Mouse (Mus musculus): ENCODE results near the gene Iqcf3. TPM values are rescaled to one million over a fixed set of nuclear protein-coding genes. Genes with fewer than 3 reads are reported as not detected.
"Not testable (repeated sequence)": the region's sequence is repeated elsewhere in the genome, so short reads cannot be mapped to it uniquely, and the experiment has no call there.

The Iqcf3 gene
- total RNA-seq, 2 experiments from 2014 or later = not detected

GRCm38 (mm10) chr9:106512729-106513450, 48.5 kb downstream of the Iqcf3 start:
- intact Hi-C loops (cut with DNase I) = no loop called here

DNA sequence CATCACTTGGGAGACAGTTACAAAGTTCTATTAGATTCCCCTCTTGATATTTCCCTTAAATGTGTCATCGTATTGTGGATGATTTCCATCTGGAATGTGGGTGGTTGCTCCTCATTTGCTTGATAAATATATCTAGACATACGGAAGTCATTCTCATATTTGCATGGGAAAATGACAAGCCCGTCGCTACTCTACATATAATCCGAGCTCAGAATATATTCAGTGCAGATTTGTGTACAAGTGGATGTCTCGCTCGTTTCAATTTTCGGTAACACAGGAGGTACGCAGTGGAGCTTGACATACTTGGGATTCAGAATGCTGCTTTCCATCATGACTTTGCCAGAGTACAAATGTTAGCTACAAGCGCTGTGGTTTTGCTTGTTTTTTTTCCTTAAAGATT, 52.1 kb downstream of the Iqcf3 start:
- DNase-seq = no peak

More at GRCm38 (mm10) chr9:106512729-106513450, 48.5 kb downstream of the Iqcf3 start:
- DNase-seq = no peak

DNA sequence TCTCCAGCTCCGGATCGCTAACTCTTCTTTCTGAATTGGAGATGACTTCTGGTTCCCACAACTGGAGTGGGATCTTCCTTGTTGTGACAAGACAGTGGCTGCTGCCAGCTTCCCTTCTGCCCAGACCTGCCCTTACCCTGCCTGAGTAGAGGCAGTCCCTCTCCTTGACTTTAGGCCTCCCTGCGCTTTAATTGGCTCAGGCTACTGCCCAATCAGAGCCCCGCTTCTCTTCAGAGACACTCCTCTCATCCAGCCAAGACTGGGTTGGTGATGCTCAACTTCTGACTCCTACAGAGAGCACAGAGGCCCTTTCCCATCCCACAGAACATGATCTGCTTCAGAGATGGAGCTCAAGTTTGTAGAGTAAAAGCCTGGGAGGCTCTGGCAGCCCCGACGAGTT, 57.2 kb downstream of the Iqcf3 start:
- no peak for DNase-seq
- intact Hi-C loops (cut with DNase I) = no loop called here

More for the DNA sequence above, 52.1 kb downstream of the Iqcf3 start:
- intact Hi-C loops (cut with DNase I) = no loop called here

- DNase-seq = no peak
- intact Hi-C loops (cut with DNase I) = no loop called here
These were observed 59.6 kb downstream of the Iqcf3 start for GRCm38 (mm10) chr9:106501846-106502245.

- intact Hi-C loops (cut with DNase I) = no loop called here
These were observed 61.8 kb downstream of the Iqcf3 start, which contains the start of gene Iqcf1 for GRCm38 (mm10) chr9:106499667-106500066. TSS of gene Iqcf1 (plus strand) at chr9:106499967.

GRCm38 (mm10) chr9:106487602-106488001, 73.8 kb downstream of the Iqcf3 start:
- DNase-seq; intact Hi-C loops (cut with DNase I): not testable (repeated sequence)

More at GRCm38 (mm10) chr9:106499667-106500066, 61.8 kb downstream of the Iqcf3 start, which contains the start of gene Iqcf1:
- DNase-seq = no peak

- intact Hi-C loops (cut with DNase I) = no loop called here
- DNase-seq = no peak
These were observed 76.4 kb downstream of the Iqcf3 start for GRCm38 (mm10) chr9:106485076-106485475.

- DNase-seq = no peak
- intact Hi-C loops (cut with DNase I) = no loop called here
These were observed 77.8 kb downstream of the Iqcf3 start for GRCm38 (mm10) chr9:106483606-106484005.

DNA sequence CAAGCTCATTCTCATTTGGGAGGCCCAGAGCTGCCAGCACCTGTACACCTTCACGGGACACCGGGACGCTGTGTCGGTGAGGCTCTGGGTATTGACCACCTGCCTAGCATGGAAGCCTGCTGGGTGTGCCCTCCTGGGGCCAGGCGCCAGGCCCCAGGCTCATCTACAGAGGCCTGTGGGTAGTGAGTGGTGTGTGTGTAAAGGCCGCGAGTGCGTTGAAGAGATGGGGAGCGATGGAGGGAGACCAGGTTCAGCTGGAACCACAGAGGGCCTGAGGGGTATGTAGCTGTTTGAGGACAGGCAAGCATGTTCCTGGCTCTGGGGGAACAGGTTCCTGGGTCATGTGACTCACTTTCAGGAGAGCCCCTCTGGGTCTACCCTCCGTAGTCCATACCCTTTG, 78.3 kb downstream of the Iqcf3 start:
- DNase-seq = no peak
- intact Hi-C loops (cut with DNase I) = no loop called here

- intact Hi-C loops (cut with DNase I) = no loop called here
- no peak for DNase-seq
These were observed 78.8 kb downstream of the Iqcf3 start for GRCm38 (mm10) chr9:106482578-106483115.

DNA sequence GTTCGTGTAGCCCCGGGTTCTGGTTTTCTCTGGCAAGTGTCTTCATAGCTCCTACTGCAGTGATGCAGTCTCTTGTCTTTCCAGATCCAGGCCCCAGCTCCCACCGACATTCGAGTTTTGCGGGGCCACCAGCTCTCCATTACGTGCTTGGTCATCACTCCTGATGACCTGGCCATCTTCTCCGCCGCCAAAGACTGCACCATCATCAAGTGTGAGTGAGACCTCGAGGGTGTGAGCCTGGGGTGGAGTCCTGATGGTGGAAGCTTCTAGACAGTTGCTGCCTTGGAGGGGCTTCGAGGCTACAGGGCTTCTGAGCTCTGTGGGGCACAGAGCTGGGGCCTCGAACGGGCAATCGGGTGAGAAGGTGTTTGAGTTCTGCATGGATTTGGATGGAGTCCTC, 79.8 kb downstream of the Iqcf3 start:
- intact Hi-C loops (cut with DNase I) = no loop called here
- DNase-seq = no peak

DNA sequence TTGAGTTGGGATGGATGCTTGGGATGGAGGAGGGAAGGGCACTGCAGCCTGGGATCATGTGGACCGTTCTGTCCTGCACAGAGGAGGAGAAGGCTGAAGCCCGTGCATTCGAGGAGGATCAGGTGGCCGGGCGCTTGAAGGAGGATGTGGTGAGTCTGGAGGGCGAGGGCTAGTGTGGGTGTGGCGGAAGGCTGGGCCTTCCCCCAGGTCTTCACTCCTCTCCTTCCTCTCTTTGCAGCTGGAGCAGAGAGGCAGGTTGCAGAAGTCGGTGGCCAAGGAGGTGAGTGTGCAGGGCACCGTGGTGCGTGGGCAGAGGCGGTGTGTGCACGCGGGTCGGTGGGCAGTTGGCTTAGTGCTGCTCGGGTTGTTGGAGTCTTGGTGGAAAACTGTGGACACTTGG, 80.4 kb downstream of the Iqcf3 start:
- intact Hi-C loops (cut with DNase I) = no loop called here
- no peak for DNase-seq

- intact Hi-C loops (cut with DNase I) = no loop called here
- no peak for DNase-seq
These were observed 80.9 kb downstream of the Iqcf3 start for GRCm38 (mm10) chr9:106480541-106480940.

DNA sequence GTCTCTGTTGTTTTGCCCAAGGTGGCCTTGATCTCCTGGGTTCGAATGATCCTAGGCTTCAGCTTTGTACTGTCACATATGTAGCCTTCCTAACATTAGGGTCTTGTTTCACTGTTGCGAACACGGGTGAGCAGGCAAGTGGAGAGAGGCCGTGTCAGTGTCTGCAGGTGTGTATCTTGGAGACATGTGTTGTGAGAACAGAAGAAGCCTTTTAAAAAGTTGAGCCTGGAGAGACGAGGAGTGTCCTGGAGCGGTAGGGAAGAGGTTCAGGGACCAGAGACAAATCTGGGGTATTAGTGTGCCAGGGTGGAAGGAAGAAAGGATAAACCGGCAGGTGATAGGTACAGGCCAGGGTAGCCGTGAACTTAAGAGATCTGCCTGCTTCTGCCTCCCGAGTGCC, 83.3 kb downstream of the Iqcf3 start:
- no peak for DNase-seq
- intact Hi-C loops (cut with DNase I) = no loop called here

- intact Hi-C loops (cut with DNase I) = no loop called here
- DNase-seq = no peak
These were observed 83.8 kb downstream of the Iqcf3 start for GRCm38 (mm10) chr9:106477649-106478048.

DNA sequence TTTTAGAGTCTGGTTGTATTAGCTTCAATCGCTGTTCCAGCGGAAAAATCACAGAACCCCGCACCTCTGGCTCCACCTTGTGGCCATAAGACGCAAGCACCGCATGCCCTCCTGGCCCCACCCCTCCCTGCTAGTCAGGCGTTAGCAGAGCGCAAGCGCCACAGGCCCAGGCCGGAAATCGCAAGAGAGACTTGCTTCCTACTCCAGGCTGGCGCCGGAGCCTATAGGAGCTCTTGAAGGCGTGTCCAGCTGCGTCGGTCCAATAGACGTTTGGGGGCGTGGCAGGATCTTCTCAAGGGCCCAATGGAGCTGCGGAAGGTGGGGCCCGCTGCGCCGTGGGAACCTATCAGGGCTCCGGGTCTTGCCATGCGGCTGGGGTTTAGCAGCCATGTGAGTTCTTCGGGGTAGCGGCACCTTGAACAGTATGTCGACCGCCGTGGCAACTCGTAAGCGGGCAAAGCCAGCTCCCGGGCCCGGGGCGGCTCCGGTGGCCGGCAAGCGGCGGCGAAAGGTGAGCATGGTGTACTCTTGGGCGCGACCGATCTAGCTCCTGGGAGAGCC, 84.4 kb downstream of the Iqcf3 start, which contains the start of gene Parp3:
Parp3 (minus strand) TSS at position 26 of the 561 bp plus-strand sequence.
- DNase-seq = peak; percentile 99
- intact Hi-C loops (cut with DNase I) = no loop called here

GRCm38 (mm10) chr9:106476002-106476923, 85.2 kb downstream of the Iqcf3 start:
- intact Hi-C loops (cut with DNase I) = no loop called here

DNA sequence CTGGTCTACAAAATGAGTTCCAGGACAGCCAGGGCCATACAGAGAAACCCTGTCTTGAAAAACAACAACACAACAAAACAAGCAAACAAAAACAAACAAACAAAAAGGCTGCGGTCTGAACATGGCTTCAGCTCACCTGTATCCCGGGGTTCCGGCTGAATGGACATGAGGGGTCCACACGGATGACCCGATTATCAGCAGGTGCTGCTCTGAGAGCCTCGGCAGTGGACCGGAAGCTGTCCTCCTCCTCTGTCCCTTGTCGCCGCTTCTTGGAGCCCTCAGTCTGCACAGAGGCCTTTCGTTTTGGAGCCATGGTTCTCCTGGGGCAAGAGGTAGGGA, 85.8 kb downstream of the Iqcf3 start, which contains the start of gene Rrp9:
Rrp9 (plus strand) TSS at position 301 of the 339 bp plus-strand sequence.
- intact Hi-C loops (cut with DNase I) = no loop called here
- peak; percentile 4 for DNase-seq

More at GRCm38 (mm10) chr9:106476002-106476923, 85.2 kb downstream of the Iqcf3 start:
- DNase-seq = no peak

GRCm38 (mm10) chr9:106475046-106475445, 86.4 kb downstream of the Iqcf3 start:
- DNase-seq = peak; percentile 19
- intact Hi-C loops (cut with DNase I) = no loop called here

- intact Hi-C loops (cut with DNase I) = no loop called here
- peak; percentile 84 for DNase-seq
These were observed 87.0 kb downstream of the Iqcf3 start for GRCm38 (mm10) chr9:106474456-106474855.

DNA sequence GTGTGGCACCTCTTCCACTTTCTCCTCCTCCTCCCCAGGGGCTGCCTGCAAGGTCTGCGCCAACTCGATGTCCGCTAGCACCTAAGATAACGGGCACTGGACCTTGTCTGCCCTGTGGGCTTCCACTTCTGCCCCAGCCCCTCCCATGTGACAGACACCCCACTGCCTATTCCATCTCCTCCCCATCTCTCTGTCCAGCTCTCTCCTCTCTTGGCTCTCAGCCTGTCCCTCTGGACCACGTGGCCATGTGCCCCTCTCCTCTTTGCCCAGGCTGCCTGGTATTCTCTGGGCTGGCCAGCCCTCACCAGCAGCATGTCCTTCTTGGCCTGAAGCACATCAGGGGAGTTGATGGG, 87.7 kb downstream of the Iqcf3 start:
- intact Hi-C loops (cut with DNase I) = no loop called here
- DNase-seq = peak; percentile 43
